Mouse (Mus musculus) left cerebral cortex, adult 9 months (tissue): ENCODE results near the gene Xpr1.

Experiments
- DNase-seq, 2 experiments: peaks; one replicate each; pipeline ENCODE4 v3.0.0; 2022; ENCODE audit warnings: low spot score in 2 of 2

The Xpr1 gene

DNA sequence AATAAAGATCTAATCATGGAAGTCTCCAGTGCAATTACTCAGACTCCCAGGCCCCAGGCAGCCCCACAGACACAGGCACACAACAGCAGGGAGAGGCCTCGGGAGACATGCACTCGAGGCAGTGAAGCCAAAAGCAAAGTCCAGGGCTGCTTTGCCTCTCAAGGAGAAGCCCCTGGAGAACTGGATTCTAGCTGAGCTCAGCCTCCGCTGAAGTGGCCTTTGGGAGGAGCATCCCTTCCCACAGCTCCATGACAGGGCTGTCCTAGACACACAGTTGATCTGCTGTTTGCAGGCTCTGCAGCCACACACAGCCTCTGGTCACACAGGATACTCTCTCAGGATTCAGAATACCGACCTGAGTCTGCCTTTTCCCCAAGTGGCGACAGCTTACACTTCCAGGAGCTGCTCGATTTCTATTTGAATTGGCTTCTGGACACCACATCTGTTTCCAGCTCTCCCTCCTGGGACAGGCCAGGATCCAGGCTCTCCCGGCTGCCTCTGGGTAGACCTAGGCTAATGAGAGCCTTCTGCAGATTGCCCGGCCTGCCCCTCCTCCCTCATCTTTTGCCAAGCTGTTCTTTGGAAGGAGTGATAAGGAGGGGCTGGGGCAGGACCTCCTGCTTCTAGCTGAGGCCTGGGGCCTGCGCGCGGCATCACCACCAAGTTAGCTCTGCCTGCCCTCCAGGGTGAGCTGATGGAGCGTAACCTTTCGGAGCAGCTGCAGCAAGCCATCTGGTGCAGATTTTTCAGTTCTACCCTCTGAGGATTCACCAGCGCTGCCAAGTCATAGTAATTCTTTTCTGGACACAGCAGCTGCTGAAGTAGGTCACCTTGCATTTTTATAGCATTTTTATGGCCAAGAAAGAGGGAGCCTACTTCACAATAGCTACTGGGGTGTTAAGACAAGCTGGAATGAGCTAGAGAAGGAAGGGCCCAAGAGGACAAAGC lies 187.5 kb downstream of the Xpr1 start:
- DNase-seq, result peak in 1 of 2 experiments; percentile 74
